Mouse (Mus musculus) frontal cortex, postnatal 36 days (tissue): ENCODE measurements around the gene Dpm3.

Experiments
- DNase-seq, 2 experiments: peaks; one replicate each; pipeline ENCODE4 v3.0.0; 2022; ENCODE audit warnings: low spot score in 2 of 2

Dpm3 gene

DNA sequence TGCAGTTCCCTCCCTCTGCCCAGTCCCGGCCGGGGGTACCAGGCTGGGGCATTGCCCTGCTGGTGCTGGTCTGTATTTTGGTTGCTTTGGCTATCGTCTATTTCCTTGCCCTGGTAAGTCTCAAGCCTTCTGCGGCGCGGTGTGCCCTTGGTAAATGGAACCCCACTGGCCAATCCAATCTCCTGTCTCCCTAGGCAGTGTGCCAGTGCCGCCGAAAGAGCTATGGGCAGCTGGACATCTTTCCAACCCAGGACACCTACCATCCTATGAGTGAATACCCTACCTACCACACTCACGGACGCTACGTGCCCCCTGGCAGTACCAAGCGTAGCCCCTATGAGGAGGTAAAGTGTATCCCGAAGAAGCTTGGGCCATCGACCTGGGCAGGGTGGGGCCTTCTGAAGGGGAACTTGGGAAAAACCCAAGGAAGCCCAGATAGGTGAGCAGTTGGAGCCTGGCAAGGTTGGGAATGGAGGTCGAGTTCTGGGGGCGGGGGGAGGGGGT is 27.3 kb upstream of the Dpm3 start:
- DNase-seq = no peak

- no peak for DNase-seq
Measured at GRCm38 (mm10) chr3:89232614-89233013, 26.5 kb upstream of the Dpm3 start.

DNA sequence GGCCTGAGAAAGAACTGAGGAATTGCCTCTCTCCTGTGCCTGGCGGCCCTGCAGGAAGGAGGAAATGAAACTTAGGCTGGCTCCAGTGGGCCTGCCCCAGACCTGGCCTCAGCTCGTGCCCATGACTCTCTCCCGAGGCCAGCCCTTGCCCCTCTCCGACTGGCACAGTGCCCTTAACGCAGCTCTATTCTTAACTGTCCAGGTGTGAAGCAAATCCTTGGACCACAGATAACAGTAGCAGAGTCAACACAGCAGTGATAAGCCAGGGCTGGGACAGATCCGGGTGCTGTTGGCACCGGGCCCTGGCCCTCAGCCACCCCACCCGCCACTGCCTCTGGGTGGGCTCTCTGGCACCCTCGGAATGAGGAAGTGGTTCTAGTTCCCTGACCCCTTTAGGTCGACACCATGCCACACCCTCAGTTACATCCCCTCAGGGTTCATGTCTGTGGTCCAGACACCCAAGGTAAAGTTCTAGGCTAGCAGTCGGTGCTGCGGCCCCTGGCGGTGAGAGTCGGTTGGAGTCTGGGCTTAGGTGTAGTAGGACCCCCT is 25.5 kb upstream of the Dpm3 start:
- DNase-seq = no peak

GRCm38 (mm10) chr3:89236516-89236915 is 22.6 kb upstream of the Dpm3 start:
- DNase-seq = peak in 1 of 2 experiments; percentile 66

DNA sequence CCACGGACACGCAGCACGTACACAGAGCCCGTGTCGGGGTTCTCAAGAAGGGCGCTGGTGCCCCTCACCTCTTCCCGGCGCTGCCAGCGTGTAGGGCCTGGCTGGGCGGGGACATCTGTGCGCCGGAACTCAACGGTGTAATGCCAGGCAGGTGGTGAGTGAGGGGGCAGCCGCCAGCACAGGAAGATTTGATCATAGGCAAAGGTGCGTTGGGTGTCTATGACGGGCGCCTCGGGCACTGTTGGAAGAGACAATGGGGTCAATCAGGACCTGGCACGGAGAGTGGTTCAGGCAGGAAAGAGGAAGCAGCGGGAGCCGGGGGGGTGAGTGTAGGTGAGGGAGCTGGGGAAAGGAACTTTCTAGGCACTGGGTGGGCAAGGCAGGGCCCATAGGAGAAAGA is 21.5 kb upstream of the Dpm3 start:
- no peak for DNase-seq

GRCm38 (mm10) chr3:89238494-89238893 is 20.7 kb upstream of the Dpm3 start:
- no peak for DNase-seq

DNA sequence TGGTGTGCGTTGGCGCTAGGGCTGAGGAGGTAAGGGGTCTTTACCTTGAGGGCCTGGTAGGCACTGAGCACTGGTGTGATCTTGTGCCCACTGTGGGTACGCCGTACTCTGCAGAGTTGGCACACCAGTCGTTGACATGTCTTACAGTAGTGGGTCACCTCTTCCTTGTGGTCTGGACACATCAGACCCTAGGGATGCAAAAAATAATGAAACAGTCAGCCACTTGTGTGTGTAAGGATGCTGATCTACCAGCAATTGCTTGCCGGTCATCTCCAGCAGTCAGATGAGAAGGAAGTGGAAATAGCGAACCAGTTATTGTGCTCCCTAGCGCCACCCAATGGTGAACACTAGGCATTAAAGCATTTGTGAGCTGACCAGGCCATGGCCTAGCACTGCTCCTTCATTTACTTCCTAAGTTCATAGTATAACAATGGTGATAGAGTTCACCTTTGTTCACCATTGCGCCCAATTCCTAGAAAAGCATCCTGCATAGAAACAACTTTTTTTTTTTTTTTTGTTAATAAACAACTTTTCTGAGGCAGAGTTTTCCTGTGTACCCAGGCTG is 16.7 kb upstream of the Dpm3 start:
- DNase-seq = no peak

- no peak for DNase-seq
Measured at GRCm38 (mm10) chr3:89243609-89244008, 15.5 kb upstream of the Dpm3 start.

DNA sequence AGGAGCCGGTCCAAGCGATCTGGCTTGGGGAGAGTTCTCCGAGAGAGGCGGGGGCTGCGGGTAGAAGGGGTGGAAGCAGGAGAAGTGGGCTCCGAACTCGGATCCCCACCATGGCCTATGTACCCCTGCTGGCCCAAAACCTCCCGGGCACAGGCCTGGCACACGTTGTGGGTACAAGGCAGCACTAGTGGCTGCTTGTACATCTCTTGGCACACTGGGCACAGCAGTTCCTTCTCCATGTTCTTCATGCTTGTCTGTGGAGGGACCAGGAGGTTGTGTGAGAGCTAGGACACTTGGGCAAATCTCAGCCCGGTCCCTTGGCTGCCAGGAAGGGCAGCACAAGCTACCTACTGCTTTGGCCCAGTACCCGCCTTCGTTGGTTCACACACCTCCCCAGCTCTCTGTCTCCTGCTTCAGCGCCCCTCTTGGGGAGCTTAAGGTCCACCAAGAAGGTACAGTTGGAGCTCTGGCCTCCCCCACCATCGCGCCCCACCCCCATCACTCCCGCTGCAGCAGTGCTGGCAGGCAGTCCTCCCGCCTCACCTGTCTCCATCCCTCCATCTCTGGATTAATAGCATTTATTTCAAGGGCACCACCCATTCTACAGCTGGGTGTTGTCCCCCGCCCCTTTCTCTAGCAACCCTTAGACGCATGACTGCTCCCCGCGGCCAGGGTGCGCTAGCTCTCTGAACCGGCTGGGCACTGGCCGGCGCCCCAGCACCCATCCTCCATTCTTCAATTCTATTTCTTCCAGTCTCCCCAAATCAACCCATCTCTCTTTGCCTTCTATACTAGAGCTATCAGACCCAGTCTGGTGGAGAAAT is 14.8 kb upstream of the Dpm3 start:
- no peak for DNase-seq

GRCm38 (mm10) chr3:89244982-89245687 is 14.0 kb upstream of the Dpm3 start:
- DNase-seq = no peak

- DNase-seq = peak; percentile 68 to 73
Measured at GRCm38 (mm10) chr3:89245688-89246171, 13.4 kb upstream of the Dpm3 start, which contains the start of gene Krtcap2. Krtcap2 (plus strand) TSS chr3:89245966.

DNA sequence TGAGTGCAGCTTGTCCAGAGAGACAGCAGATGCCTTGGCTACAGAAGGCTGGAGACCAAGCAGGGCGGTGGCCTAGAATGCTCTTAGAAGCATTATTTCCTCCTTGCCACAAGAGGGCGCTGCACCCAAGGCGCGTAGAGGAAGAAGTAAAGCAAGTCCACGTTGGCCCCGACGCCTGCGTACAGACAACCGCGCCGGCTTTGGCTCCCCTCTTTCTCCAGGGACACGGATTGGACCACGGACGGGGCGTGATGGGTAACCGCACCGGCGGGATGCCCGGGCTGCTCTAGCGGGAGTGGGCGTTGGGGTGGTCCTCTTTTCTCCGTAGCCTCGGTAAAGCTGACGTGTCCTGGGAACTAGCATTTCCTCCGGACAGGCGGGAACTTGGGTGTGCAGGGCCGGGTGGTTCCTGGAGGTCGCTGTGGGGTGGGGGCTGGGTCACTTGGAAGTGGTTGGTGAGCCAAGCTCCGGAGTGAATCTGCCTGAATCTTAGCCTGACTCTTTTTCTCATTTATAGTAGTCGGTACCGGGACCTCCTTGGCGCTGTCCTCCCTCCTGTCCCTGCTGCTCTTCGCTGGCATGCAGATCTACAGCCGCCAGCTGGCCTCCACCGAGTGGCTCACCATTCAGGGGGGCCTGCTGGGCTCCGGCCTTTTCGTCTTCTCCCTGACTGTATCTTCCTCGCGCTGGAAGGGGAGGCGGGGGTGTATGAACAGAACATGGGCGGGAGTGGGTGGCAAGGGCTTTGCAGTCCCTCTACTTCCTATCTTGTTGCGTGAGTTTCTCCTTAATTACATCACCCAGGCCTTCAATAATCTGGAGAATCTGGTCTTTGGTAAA is 12.7 kb upstream of the Dpm3 start, which contains the start of gene Trim46:
TSS of gene Trim46 (minus strand) at position 49 of the 840 bp plus-strand sequence.
- DNase-seq = peak; percentile 92 to 93

GRCm38 (mm10) chr3:89247466-89247865 is 11.7 kb upstream of the Dpm3 start:
- no peak for DNase-seq

GRCm38 (mm10) chr3:89250435-89251040 is 8.6 kb upstream of the Dpm3 start:
- DNase-seq = no peak

DNA sequence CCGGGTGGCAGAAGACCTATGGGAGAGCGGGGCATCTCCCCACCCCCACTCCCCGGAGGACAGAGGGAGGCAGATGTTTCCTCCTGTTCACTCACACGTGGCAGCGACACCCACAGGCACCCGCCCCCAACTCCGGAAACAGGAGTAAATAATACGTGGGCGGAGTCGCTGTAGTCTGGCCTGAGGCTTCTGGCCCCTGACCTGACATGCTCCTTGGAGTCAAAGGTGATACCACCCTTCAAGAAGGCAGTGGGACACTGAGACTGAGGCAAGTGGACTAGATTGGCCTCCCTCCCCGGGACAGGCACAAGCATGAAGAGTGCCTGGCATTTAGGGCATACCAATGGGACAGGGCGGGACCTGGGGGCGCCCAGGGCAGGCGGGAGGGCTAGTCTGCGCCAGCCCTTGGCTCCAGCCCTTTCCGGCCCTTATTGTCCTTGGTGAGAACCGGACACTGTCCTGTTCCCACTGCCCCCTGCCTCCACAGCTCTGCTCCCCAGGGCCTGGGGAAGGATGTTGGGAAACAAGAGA is 7.7 kb upstream of the Dpm3 start:
- no peak for DNase-seq

DNA sequence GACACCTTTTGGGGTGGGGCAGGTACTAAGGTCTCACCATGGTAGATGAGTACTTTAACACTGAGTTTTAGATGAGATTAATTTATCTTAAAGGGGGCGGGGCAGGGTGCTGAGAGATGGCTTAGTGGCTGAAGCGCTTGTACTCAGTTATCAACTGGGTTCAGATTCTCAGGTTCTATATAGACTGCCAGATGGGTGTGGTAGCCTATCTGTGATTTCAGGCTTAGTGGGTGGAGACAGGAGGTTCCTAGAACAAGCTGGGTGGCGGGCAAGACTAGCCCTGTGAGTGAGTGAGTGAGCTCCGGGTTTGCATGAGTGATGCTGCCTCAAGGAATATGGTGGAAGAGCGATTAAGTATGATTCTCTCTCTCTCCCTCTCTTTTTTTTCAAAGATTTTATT is 4.2 kb upstream of the Dpm3 start:
- DNase-seq = no peak

GRCm38 (mm10) chr3:89256177-89256576 is 3.0 kb upstream of the Dpm3 start:
- no peak for DNase-seq

GRCm38 (mm10) chr3:89260211-89260610 is 1.1 kb downstream of the Dpm3 start:
- no peak for DNase-seq

DNA sequence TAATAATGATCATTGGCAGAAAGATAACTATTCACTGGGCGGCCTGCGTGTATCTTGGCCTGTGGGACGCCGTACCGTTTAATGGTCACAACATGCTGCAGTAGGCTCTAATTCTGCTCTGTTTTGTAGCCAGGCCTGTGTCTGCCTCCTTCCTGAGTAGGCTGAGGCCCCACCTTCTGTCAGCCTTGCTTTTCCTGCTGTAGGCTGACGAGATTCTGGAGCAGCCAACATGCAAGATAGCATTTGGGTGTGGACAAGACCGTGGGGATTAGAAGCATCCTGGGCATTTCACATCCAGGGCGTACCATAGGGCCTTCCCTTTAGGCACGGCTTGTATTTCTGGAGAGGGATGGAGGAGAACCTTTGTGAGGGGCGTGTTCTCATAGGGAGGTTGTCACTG is 3.3 kb downstream of the Dpm3 start:
- no peak for DNase-seq

GRCm38 (mm10) chr3:89266439-89266893 is 7.3 kb downstream of the Dpm3 start:
- DNase-seq = peak; percentile 75 to 85
